Mouse (Mus musculus): ENCODE data around the gene Slit3. TPM values are rescaled to one million over a fixed set of nuclear protein-coding genes. Genes with fewer than 3 reads are reported as not detected.

The Slit3 gene
- polyA plus RNA-seq, 2 experiments: 32.9 to 33.0 TPM

DNA sequence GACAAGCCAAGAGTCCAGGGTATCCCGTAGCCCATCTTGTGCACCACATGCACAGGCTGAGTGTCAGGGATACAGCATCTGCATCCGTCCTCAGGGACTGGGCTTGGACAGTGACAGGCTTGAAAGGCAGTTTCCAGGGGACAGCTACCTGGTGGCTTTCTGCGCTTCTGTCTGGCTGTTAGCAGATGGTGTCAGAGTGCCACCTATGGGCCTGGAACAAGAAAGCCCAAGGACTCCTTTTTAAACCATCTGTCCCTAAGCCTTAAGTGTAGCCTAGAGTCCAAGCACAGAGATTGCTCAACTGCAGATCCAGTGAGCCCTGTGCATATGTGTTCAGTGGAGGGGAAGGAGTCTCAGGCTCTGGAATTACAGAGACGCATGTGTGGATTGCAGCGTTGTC, 544.0 kb downstream of the Slit3 start:
- DNase-seq (ENCODE audit: low spot score): no peak
- H3K4me3 ChIP-seq (replicated peaks; ENCODE audit: low read length): no peak overlapping the region
- H3K9me3 ChIP-seq (ENCODE audit: control insufficient read depth, low read length): no peaks in the 10 kb centered on the region
- no peaks in the 10 kb centered on the region for H3K4me1 ChIP-seq (ENCODE audit: control insufficient read depth, insufficient read depth, low read length)
- 67% methylated on average over 5 of the region's 5 CpGs for WGBS
- H3K27me3 ChIP-seq (ENCODE audit: control insufficient read depth, insufficient read depth, low read length): no peaks in the 10 kb centered on the region
- no peak overlapping the region for H3K9ac ChIP-seq (ENCODE audit: low read depth, low read length, severe bottlenecking)
- no peak for TF ChIP-seq POLR2A (IDR thresholded peaks at IDR 0.05; ENCODE audit: borderline replicate concordance, extremely low read depth, insufficient read depth, insufficient read length)
- H3K4me2 ChIP-seq (replicated peaks; ENCODE audit: low read depth, low read length, severe bottlenecking): no peak overlapping the region
- peaks cover 7% of the 10 kb centered on the region for H3K36me3 ChIP-seq (ENCODE audit: control insufficient read depth, insufficient read depth, low read length)
- ATAC-seq (ENCODE audit: low FRiP score, low read depth): no peak
- no peak overlapping the region for H3K27ac ChIP-seq (replicated peaks; ENCODE audit: low read depth, low read length)

GRCm38 (mm10) chr11:35667428-35667827, 546.4 kb downstream of the Slit3 start:
- ATAC-seq (ENCODE audit: low FRiP score, low read depth) (no peak), DNase-seq (ENCODE audit: low spot score) (no peak)
- Histone ChIP-seq H3K27ac (replicated peaks; ENCODE audit: low read depth, low read length) (no peak overlapping the region), H3K9ac (ENCODE audit: low read depth, low read length, severe bottlenecking) (no peak overlapping the region), H3K4me2 (replicated peaks; ENCODE audit: low read depth, low read length, severe bottlenecking) (no peak overlapping the region), H3K27me3 (ENCODE audit: control insufficient read depth, insufficient read depth, low read length) (no peaks in the 10 kb centered on the region), H3K4me1 (ENCODE audit: control insufficient read depth, insufficient read depth, low read length) (no peaks in the 10 kb centered on the region), H3K4me3 (replicated peaks; ENCODE audit: low read length) (no peak overlapping the region), H3K36me3 (ENCODE audit: control insufficient read depth, insufficient read depth, low read length) (peaks cover 7% of the 10 kb centered on the region; the same call in 1 of the 2 replicates), H3K9me3 (ENCODE audit: control insufficient read depth, low read length) (no peaks in the 10 kb centered on the region)
- 39% methylated on average over 3 of the region's 3 CpGs for WGBS
- no peak for TF ChIP-seq POLR2A (IDR thresholded peaks at IDR 0.05; ENCODE audit: borderline replicate concordance, extremely low read depth, insufficient read depth, insufficient read length)

GRCm38 (mm10) chr11:35668138-35668537, 547.1 kb downstream of the Slit3 start:
- H3K27me3 ChIP-seq (ENCODE audit: control insufficient read depth, insufficient read depth, low read length): no peaks in the 10 kb centered on the region

DNA sequence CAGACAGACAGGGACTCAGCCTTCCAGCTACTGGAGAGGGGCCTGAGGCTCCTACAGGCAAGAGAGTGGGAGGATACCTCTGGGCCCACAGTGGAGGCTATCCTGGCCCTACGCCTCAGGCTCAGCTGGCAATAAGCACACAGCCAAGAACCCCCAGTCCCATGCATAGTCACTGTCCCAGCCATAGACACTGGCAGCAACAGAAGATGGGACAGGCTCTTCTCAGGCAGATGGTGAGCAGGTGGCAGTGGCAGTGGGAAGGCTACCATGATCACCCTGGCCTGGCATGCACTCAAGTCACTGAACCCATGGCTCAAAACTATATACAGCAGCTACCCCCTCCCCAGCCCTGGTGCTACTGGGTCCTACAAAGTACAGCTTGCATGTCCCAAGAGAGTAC, 547.7 kb downstream of the Slit3 start:
- no peak for TF ChIP-seq POLR2A (IDR thresholded peaks at IDR 0.05; ENCODE audit: borderline replicate concordance, extremely low read depth, insufficient read depth, insufficient read length)
- DNase-seq (ENCODE audit: low spot score) (no peak), ATAC-seq (ENCODE audit: low FRiP score, low read depth) (no peak)
- Histone ChIP-seq H3K9ac (ENCODE audit: low read depth, low read length, severe bottlenecking) (no peak overlapping the region), H3K4me2 (replicated peaks; ENCODE audit: low read depth, low read length, severe bottlenecking) (no peak overlapping the region), H3K9me3 (ENCODE audit: control insufficient read depth, low read length) (no peaks in the 10 kb centered on the region), H3K27me3 (ENCODE audit: control insufficient read depth, insufficient read depth, low read length) (no peaks in the 10 kb centered on the region), H3K4me3 (replicated peaks; ENCODE audit: low read length) (no peak overlapping the region), H3K36me3 (ENCODE audit: control insufficient read depth, insufficient read depth, low read length) (peaks cover 7% of the 10 kb centered on the region; the same call in 1 of the 2 replicates), H3K27ac (replicated peaks; ENCODE audit: low read depth, low read length) (no peak overlapping the region), H3K4me1 (ENCODE audit: control insufficient read depth, insufficient read depth, low read length) (no peaks in the 10 kb centered on the region)
- WGBS: 100% methylated on average over 1 of the region's 1 CpGs

More at GRCm38 (mm10) chr11:35668138-35668537, 547.1 kb downstream of the Slit3 start:
- no peak overlapping the region for H3K9ac ChIP-seq (ENCODE audit: low read depth, low read length, severe bottlenecking)
- no peaks in the 10 kb centered on the region for H3K9me3 ChIP-seq (ENCODE audit: control insufficient read depth, low read length)
- H3K4me2 ChIP-seq (replicated peaks; ENCODE audit: low read depth, low read length, severe bottlenecking): no peak overlapping the region
- DNase-seq (ENCODE audit: low spot score) (no peak), ATAC-seq (ENCODE audit: low FRiP score, low read depth) (no peak)
- peaks cover 7% of the 10 kb centered on the region; the same call in 1 of the 2 replicates for H3K36me3 ChIP-seq (ENCODE audit: control insufficient read depth, insufficient read depth, low read length)
- no peak for TF ChIP-seq POLR2A (IDR thresholded peaks at IDR 0.05; ENCODE audit: borderline replicate concordance, extremely low read depth, insufficient read depth, insufficient read length)
- no peak overlapping the region for H3K4me3 ChIP-seq (replicated peaks; ENCODE audit: low read length)
- H3K27ac ChIP-seq (replicated peaks; ENCODE audit: low read depth, low read length): no peak overlapping the region
- 28% methylated on average over 3 of the region's 3 CpGs for WGBS
- H3K4me1 ChIP-seq (ENCODE audit: control insufficient read depth, insufficient read depth, low read length): no peaks in the 10 kb centered on the region

DNA sequence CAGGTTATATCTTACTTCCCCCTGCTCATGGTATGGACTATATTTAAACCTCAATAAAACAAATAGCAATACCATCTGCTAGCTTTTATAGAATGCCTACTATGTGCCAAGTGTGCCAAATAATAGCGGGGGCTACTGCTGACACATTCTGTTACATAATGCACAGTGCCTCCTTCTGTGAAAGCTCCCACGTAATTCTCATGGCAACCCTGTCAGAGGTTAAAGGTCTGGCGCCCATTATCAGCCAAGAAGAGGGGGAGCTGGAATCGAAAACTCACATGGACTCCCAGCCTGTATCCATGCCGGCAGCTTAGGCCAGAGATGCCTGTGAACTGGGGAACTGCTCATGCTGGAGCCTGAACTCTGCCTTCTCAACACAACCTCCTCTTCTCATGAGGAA, 548.5 kb downstream of the Slit3 start:
- TF ChIP-seq POLR2A (IDR thresholded peaks at IDR 0.05; ENCODE audit: borderline replicate concordance, extremely low read depth, insufficient read depth, insufficient read length): no peak
- Histone ChIP-seq H3K27me3 (ENCODE audit: control insufficient read depth, insufficient read depth, low read length) (no peaks in the 10 kb centered on the region), H3K4me2 (replicated peaks; ENCODE audit: low read depth, low read length, severe bottlenecking) (no peak overlapping the region), H3K4me3 (replicated peaks; ENCODE audit: low read length) (no peak overlapping the region), H3K36me3 (ENCODE audit: control insufficient read depth, insufficient read depth, low read length) (peaks cover 7% of the 10 kb centered on the region; the same call in 1 of the 2 replicates), H3K4me1 (ENCODE audit: control insufficient read depth, insufficient read depth, low read length) (0 out of 2 replicates have a peak, but pooled peaks cover 1% of the 10 kb centered on the region), H3K9ac (ENCODE audit: low read depth, low read length, severe bottlenecking) (no peak overlapping the region), H3K9me3 (ENCODE audit: control insufficient read depth, low read length) (no peaks in the 10 kb centered on the region), H3K27ac (replicated peaks; ENCODE audit: low read depth, low read length) (no peak overlapping the region)
- ATAC-seq (ENCODE audit: low FRiP score, low read depth): no peak
- no peak for DNase-seq (ENCODE audit: low spot score)
- WGBS: 87% methylated on average over 5 of the region's 5 CpGs

DNA sequence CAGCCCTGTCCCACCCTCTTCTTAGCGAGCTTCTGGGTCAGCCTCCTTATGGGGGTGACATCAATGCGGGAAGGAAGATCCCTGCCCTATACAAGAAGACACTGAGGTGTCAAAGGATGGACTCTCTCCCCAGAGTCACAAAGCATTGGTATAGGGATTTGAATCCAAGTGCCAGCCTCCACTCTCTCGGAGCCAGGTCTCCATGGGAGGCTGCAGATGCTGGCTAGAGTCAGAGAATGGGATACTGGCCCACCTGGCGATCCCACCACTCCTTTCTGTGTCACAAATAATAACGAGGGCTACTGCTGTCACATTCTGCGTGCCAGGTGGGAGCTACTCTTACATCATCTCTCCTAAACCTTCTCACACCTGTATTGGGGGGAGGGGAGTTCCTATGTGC, 549.2 kb downstream of the Slit3 start:
- no peak overlapping the region for H3K4me3 ChIP-seq (replicated peaks; ENCODE audit: low read length)
- ATAC-seq (ENCODE audit: low FRiP score, low read depth) (no peak), DNase-seq (ENCODE audit: low spot score) (no peak)
- H3K4me2 ChIP-seq (replicated peaks; ENCODE audit: low read depth, low read length, severe bottlenecking): no peak overlapping the region
- H3K4me1 ChIP-seq (ENCODE audit: control insufficient read depth, insufficient read depth, low read length): 0 out of 2 replicates have a peak, but pooled peaks cover 2% of the 10 kb centered on the region
- H3K36me3 ChIP-seq (ENCODE audit: control insufficient read depth, insufficient read depth, low read length): peaks cover 7% of the 10 kb centered on the region; the same call in 1 of the 2 replicates
- H3K9ac ChIP-seq (ENCODE audit: low read depth, low read length, severe bottlenecking): no peak overlapping the region
- H3K27me3 ChIP-seq (ENCODE audit: control insufficient read depth, insufficient read depth, low read length): no peaks in the 10 kb centered on the region
- no peak overlapping the region for H3K27ac ChIP-seq (replicated peaks; ENCODE audit: low read depth, low read length)
- WGBS: 72% methylated on average over 6 of the region's 6 CpGs
- H3K9me3 ChIP-seq (ENCODE audit: control insufficient read depth, low read length): no peaks in the 10 kb centered on the region
- TF ChIP-seq POLR2A (IDR thresholded peaks at IDR 0.05; ENCODE audit: borderline replicate concordance, extremely low read depth, insufficient read depth, insufficient read length): no peak

Data from limb, embryonic 14.5 days (tissue).